Mouse (Mus musculus) spleen, adult 10 weeks (tissue): Measurements from ENCODE around the gene Olfr124. TPM values are rescaled to one million over a fixed set of nuclear protein-coding genes. Genes with fewer than 3 reads are reported as not detected.

ENCODE experiments used
- polyA plus RNA-seq: library from polyadenylated mRNA; stranded (reverse); fragments of 350-450 nt; fragmentation: Illumina TruSeq; extraction: RNeasy Lipid Tissue Mini Kit (QIAGEN cat#74804); gene quantifications from one replicate; pipeline ENCODE4 v1.2.3, GENCODE M21; 2015; ENCODE audit warnings: low replicate concordance; ENCODE audit not compliant: insufficient read depth

Olfr124 gene
- polyA plus RNA-seq = not detected

GRCm38 (mm10) chr17:37799588-37799987 lies at the start of gene Olfr124:
TSS of gene Olfr124 (plus strand) at chr17:37799888.

GRCm38 (mm10) chr17:37768307-37768706 lies 31.4 kb upstream of the Olfr124 start, which contains the start of gene Olfr122:
TSS of gene Olfr122 (plus strand) at chr17:37768607.

GRCm38 (mm10) chr17:37793229-37793628 lies 6.5 kb upstream of the Olfr124 start, which contains the start of gene Olfr123:
TSS of gene Olfr123 (plus strand) at chr17:37793529.

GRCm38 (mm10) chr17:37832649-37833048 lies 33.0 kb downstream of the Olfr124 start, which contains the start of gene Olfr125:
TSS of gene Olfr125 (plus strand) at chr17:37832949.

GRCm38 (mm10) chr17:37847183-37847582 lies 47.5 kb downstream of the Olfr124 start, which contains the start of gene Olfr126:
TSS of gene Olfr126 (plus strand) at chr17:37847483.

Other genes starting within 250 kb of the Olfr124 start
- gene Olfr112, start 230.4 kb upstream of the Olfr124 start, polyA plus RNA-seq = not detected
- gene Olfr113, start 222.2 kb upstream of the Olfr124 start, polyA plus RNA-seq = not detected
- gene Olfr114, start 207.1 kb upstream of the Olfr124 start, polyA plus RNA-seq = not detected
- not detected for gene Olfr115, start 172.8 kb upstream of the Olfr124 start, polyA plus RNA-seq
- not detected for gene Olfr116, start 172.7 kb upstream of the Olfr124 start, polyA plus RNA-seq
- gene Olfr117, start 136.1 kb upstream of the Olfr124 start, polyA plus RNA-seq = not detected
- not detected for gene Olfr118, start 132.9 kb upstream of the Olfr124 start, polyA plus RNA-seq
- gene Olfr119, start 103.3 kb upstream of the Olfr124 start, polyA plus RNA-seq = not detected
- not detected for gene Olfr120, start 78.1 kb upstream of the Olfr124 start, polyA plus RNA-seq
- not detected for gene Olfr121, start 51.0 kb upstream of the Olfr124 start, polyA plus RNA-seq
- not detected for gene Olfr122, start 31.3 kb upstream of the Olfr124 start, polyA plus RNA-seq
- gene Olfr123, start 6.4 kb upstream of the Olfr124 start, polyA plus RNA-seq = not detected
- gene Olfr125, start 33.1 kb downstream of the Olfr124 start, polyA plus RNA-seq = not detected
- not detected for gene Olfr126, start 47.6 kb downstream of the Olfr124 start, polyA plus RNA-seq
- gene Olfr127, start 100.5 kb downstream of the Olfr124 start, polyA plus RNA-seq = not detected
- gene Olfr128, start 120.7 kb downstream of the Olfr124 start, polyA plus RNA-seq = not detected
- gene Olfr761, start 153.2 kb downstream of the Olfr124 start, polyA plus RNA-seq = not detected